Mouse (Mus musculus): Measurements from ENCODE around the gene Smarcc1. TPM values are rescaled to one million over a fixed set of nuclear protein-coding genes. Genes with fewer than 3 reads are reported as not detected.
A peak's percentile ranks its signal among the peaks of the same experiment; 100 is the strongest.

Smarcc1 gene
- polyA plus RNA-seq, 1 experiment from 2014 or later, result 253 TPM

- Histone ChIP-seq H3K27me3 (ENCODE audit: control insufficient read depth, insufficient read depth, low read length) (no peaks in the 10 kb centered on the region; the same call in 1 of the 2 replicates), H3K4me2 (replicated peaks; ENCODE audit: low read depth, low read length) (no peak overlapping the region), H3K36me3 (ENCODE audit: control insufficient read depth, insufficient read depth, low read length) (no peaks in the 10 kb centered on the region), H3K4me1 (replicated peaks; ENCODE audit: control insufficient read depth, insufficient read depth, low read length) (peaks cover 19% of the 10 kb centered on the region), H3K27ac (ENCODE audit: low read depth, low read length) (no peak overlapping the region), H3K9me3 (ENCODE audit: control insufficient read depth, low read length) (no peaks in the 10 kb centered on the region), H3K4me3 (ENCODE audit: low read depth, low read length) (no peak overlapping the region), H3K9ac (ENCODE audit: low read depth, low read length) (no peak overlapping the region)
- no peak for DNase-seq (ENCODE audit: low spot score)
- no peak for ATAC-seq (ENCODE audit: low FRiP score)
- WGBS, result 86% methylated on average over 10 of the region's 10 CpGs
Measured at GRCm38 (mm10) chr9:110247049-110247448, 129.5 kb downstream of the Smarcc1 start.

GRCm38 (mm10) chr9:110248861-110249260, 131.4 kb downstream of the Smarcc1 start:
- Histone ChIP-seq H3K4me2 (replicated peaks; ENCODE audit: low read depth, low read length) (peak overlapping the region; percentile 34; the same call in 1 of the 2 replicates), H3K9ac (ENCODE audit: low read depth, low read length) (no peak overlapping the region)
- no peak for ATAC-seq (ENCODE audit: low FRiP score)

GRCm38 (mm10) chr9:110249823-110250543, 132.5 kb downstream of the Smarcc1 start:
- peaks cover 15% of the 10 kb centered on the region for H3K4me1 ChIP-seq (replicated peaks; ENCODE audit: control insufficient read depth, insufficient read depth, low read length)
- no peaks in the 10 kb centered on the region for H3K36me3 ChIP-seq (ENCODE audit: control insufficient read depth, insufficient read depth, low read length)
- H3K9me3 ChIP-seq (ENCODE audit: control insufficient read depth, low read length), result no peaks in the 10 kb centered on the region
- H3K27ac ChIP-seq (ENCODE audit: low read depth, low read length), result peak overlapping the region; percentile 92
- peak overlapping the region; percentile 38 for H3K9ac ChIP-seq (ENCODE audit: low read depth, low read length)
- H3K4me2 ChIP-seq (replicated peaks; ENCODE audit: low read depth, low read length), result peak overlapping the region; percentile 34
- H3K27me3 ChIP-seq (ENCODE audit: control insufficient read depth, insufficient read depth, low read length), result no peaks in the 10 kb centered on the region
- DNase-seq (ENCODE audit: low spot score) (peak; percentile 86), ATAC-seq (ENCODE audit: low FRiP score) (peak; percentile 87)
- 7% methylated on average over 11 of the region's 11 CpGs for WGBS
- 0 out of 2 replicates have a peak overlapping the region, but pooled peaks have one; percentile 4 for H3K4me3 ChIP-seq (ENCODE audit: low read depth, low read length)

More at GRCm38 (mm10) chr9:110248861-110249260, 131.4 kb downstream of the Smarcc1 start:
- H3K27ac ChIP-seq (ENCODE audit: low read depth, low read length), result peak overlapping the region; percentile 92
- no peaks in the 10 kb centered on the region for H3K36me3 ChIP-seq (ENCODE audit: control insufficient read depth, insufficient read depth, low read length)
- WGBS, result 68% methylated on average over 2 of the region's 2 CpGs
- no peak for DNase-seq (ENCODE audit: low spot score)
- no peak overlapping the region for H3K4me3 ChIP-seq (ENCODE audit: low read depth, low read length)
- no peaks in the 10 kb centered on the region for H3K9me3 ChIP-seq (ENCODE audit: control insufficient read depth, low read length)
- no peaks in the 10 kb centered on the region; the same call in 1 of the 2 replicates for H3K27me3 ChIP-seq (ENCODE audit: control insufficient read depth, insufficient read depth, low read length)
- H3K4me1 ChIP-seq (replicated peaks; ENCODE audit: control insufficient read depth, insufficient read depth, low read length), result peaks cover 19% of the 10 kb centered on the region

GRCm38 (mm10) chr9:110250776-110251175, 133.3 kb downstream of the Smarcc1 start:
- WGBS, result 86% methylated on average over 14 of the region's 14 CpGs
- Histone ChIP-seq H3K27ac (ENCODE audit: low read depth, low read length) (peak overlapping the region; percentile 92), H3K4me3 (ENCODE audit: low read depth, low read length) (no peak overlapping the region), H3K4me1 (replicated peaks; ENCODE audit: control insufficient read depth, insufficient read depth, low read length) (peaks cover 20% of the 10 kb centered on the region), H3K9me3 (ENCODE audit: control insufficient read depth, low read length) (no peaks in the 10 kb centered on the region), H3K27me3 (ENCODE audit: control insufficient read depth, insufficient read depth, low read length) (no peaks in the 10 kb centered on the region), H3K4me2 (replicated peaks; ENCODE audit: low read depth, low read length) (no peak overlapping the region), H3K36me3 (ENCODE audit: control insufficient read depth, insufficient read depth, low read length) (no peaks in the 10 kb centered on the region), H3K9ac (ENCODE audit: low read depth, low read length) (no peak overlapping the region; the same call in 1 of the 2 replicates)
- no peak for DNase-seq (ENCODE audit: low spot score)
- ATAC-seq (ENCODE audit: low FRiP score), result no peak

GRCm38 (mm10) chr9:110255407-110256019, 138.0 kb downstream of the Smarcc1 start:
- no peak overlapping the region for H3K4me3 ChIP-seq (ENCODE audit: low read depth, low read length)
- no peaks in the 10 kb centered on the region for H3K36me3 ChIP-seq (ENCODE audit: control insufficient read depth, insufficient read depth, low read length)
- 33% methylated on average over 15 of the region's 15 CpGs for WGBS
- H3K4me1 ChIP-seq (replicated peaks; ENCODE audit: control insufficient read depth, insufficient read depth, low read length), result peaks cover 15% of the 10 kb centered on the region
- H3K27me3 ChIP-seq (ENCODE audit: control insufficient read depth, insufficient read depth, low read length), result no peaks in the 10 kb centered on the region
- ATAC-seq (ENCODE audit: low FRiP score) (peak; percentile 88), DNase-seq (ENCODE audit: low spot score) (peak; percentile 74)
- 0 out of 2 replicates have a peak overlapping the region, but pooled peaks have one; percentile 6 for H3K4me2 ChIP-seq (replicated peaks; ENCODE audit: low read depth, low read length)
- no peaks in the 10 kb centered on the region for H3K9me3 ChIP-seq (ENCODE audit: control insufficient read depth, low read length)
- peak overlapping the region; percentile 68 for H3K27ac ChIP-seq (ENCODE audit: low read depth, low read length)
- no peak overlapping the region; the same call in 1 of the 2 replicates for H3K9ac ChIP-seq (ENCODE audit: low read depth, low read length)

GRCm38 (mm10) chr9:110258646-110259045, 141.1 kb downstream of the Smarcc1 start:
- WGBS, result 79% methylated on average over 6 of the region's 6 CpGs
- 0 out of 2 replicates have a peak overlapping the region, but pooled peaks have one; percentile 42 for H3K27ac ChIP-seq (ENCODE audit: low read depth, low read length)
- H3K4me3 ChIP-seq (ENCODE audit: low read depth, low read length), result no peak overlapping the region
- no peak overlapping the region for H3K9ac ChIP-seq (ENCODE audit: low read depth, low read length)
- no peak for ATAC-seq (ENCODE audit: low FRiP score)
- H3K4me1 ChIP-seq (replicated peaks; ENCODE audit: control insufficient read depth, insufficient read depth, low read length), result peaks cover 10% of the 10 kb centered on the region
- no peaks in the 10 kb centered on the region for H3K9me3 ChIP-seq (ENCODE audit: control insufficient read depth, low read length)
- H3K4me2 ChIP-seq (replicated peaks; ENCODE audit: low read depth, low read length), result no peak overlapping the region
- H3K36me3 ChIP-seq (ENCODE audit: control insufficient read depth, insufficient read depth, low read length), result no peaks in the 10 kb centered on the region
- DNase-seq (ENCODE audit: low spot score), result no peak
- no peaks in the 10 kb centered on the region for H3K27me3 ChIP-seq (ENCODE audit: control insufficient read depth, insufficient read depth, low read length)

GRCm38 (mm10) chr9:110259118-110259517, 141.6 kb downstream of the Smarcc1 start:
- Histone ChIP-seq H3K4me3 (ENCODE audit: low read depth, low read length) (no peak overlapping the region), H3K4me2 (replicated peaks; ENCODE audit: low read depth, low read length) (no peak overlapping the region), H3K4me1 (replicated peaks; ENCODE audit: control insufficient read depth, insufficient read depth, low read length) (peaks cover 10% of the 10 kb centered on the region), H3K9ac (ENCODE audit: low read depth, low read length) (no peak overlapping the region), H3K27me3 (ENCODE audit: control insufficient read depth, insufficient read depth, low read length) (no peaks in the 10 kb centered on the region), H3K36me3 (ENCODE audit: control insufficient read depth, insufficient read depth, low read length) (no peaks in the 10 kb centered on the region), H3K27ac (ENCODE audit: low read depth, low read length) (no peak overlapping the region), H3K9me3 (ENCODE audit: control insufficient read depth, low read length) (no peaks in the 10 kb centered on the region)
- no peak for ATAC-seq (ENCODE audit: low FRiP score)
- 86% methylated on average over 3 of the region's 3 CpGs for WGBS
- no peak for DNase-seq (ENCODE audit: low spot score)

- Histone ChIP-seq H3K9me3 (ENCODE audit: control insufficient read depth, low read length) (no peaks in the 10 kb centered on the region), H3K27ac (ENCODE audit: low read depth, low read length) (no peak overlapping the region), H3K36me3 (ENCODE audit: control insufficient read depth, insufficient read depth, low read length) (no peaks in the 10 kb centered on the region), H3K27me3 (ENCODE audit: control insufficient read depth, insufficient read depth, low read length) (no peaks in the 10 kb centered on the region), H3K4me3 (ENCODE audit: low read depth, low read length) (no peak overlapping the region), H3K4me2 (replicated peaks; ENCODE audit: low read depth, low read length) (no peak overlapping the region), H3K4me1 (replicated peaks; ENCODE audit: control insufficient read depth, insufficient read depth, low read length) (no peaks in the 10 kb centered on the region), H3K9ac (ENCODE audit: low read depth, low read length) (no peak overlapping the region)
- no peak for ATAC-seq (ENCODE audit: low FRiP score)
- no peak for DNase-seq (ENCODE audit: low spot score)
- WGBS, result 83% methylated on average over 8 of the region's 8 CpGs
Measured at GRCm38 (mm10) chr9:110263181-110263580, 145.7 kb downstream of the Smarcc1 start.
